Mouse (Mus musculus) MEL (cell line): ENCODE data around the gene Has1. TPM values are rescaled to one million over a fixed set of nuclear protein-coding genes. Genes with fewer than 3 reads are reported as not detected.
A peak's percentile ranks its signal among the peaks of the same experiment; 100 is the strongest.

ENCODE experiments used
- DNase-seq: peaks from one replicate; pipeline ENCODE4 v3.0.0; 2011; ENCODE audit warnings: low read depth, low spot score
- H3K27ac ChIP-seq: 2 replicates; pipeline ENCODE4 v1.5.1; 2012; ENCODE audit warnings: low read depth, mild to moderate bottlenecking, control low read depth, low read length, moderate library complexity; ENCODE audit not compliant: control insufficient read depth
- H3K27me3 ChIP-seq, 2 experiments: fragments of 150-350 bp in 1 of 2; sonication (generic) in 1 of 2; 2 replicates each; pipeline ENCODE4 v1.6.1; 2012; ENCODE audit warnings: low read length in 2 of 2, mild to moderate bottlenecking in 2 of 2, improper control_type of control experiment in 1 of 2, moderate library complexity in 1 of 2; ENCODE audit not compliant: insufficient read depth in 2 of 2, control insufficient read depth in 1 of 2
- H3K36me3 ChIP-seq, 2 experiments: 2 replicates each; pipeline ENCODE4 v1.6.1; 2012 to 2014; ENCODE audit warnings: low read length in 2 of 2, improper control_type of control experiment in 1 of 2, inconsistent platforms in 1 of 2, mild to moderate bottlenecking in 1 of 2; ENCODE audit not compliant: insufficient read depth in 2 of 2, control insufficient read depth in 1 of 2
- H3K4me1 ChIP-seq, 2 experiments: fragments of 150-350 bp in 1 of 2; sonication (generic) in 1 of 2; 2 replicates each; pipeline ENCODE4 v1.6.1; 2012; ENCODE audit warnings: low read length in 2 of 2, improper control_type of control experiment in 1 of 2, mild to moderate bottlenecking in 1 of 2; ENCODE audit not compliant: insufficient read depth in 2 of 2, control insufficient read depth in 1 of 2
- H3K4me3 ChIP-seq, 2 experiments: fragments of 150-350 bp in 1 of 2; sonication (generic) in 1 of 2; 2 replicates each; pipeline ENCODE4 v1.5.1; 2012; ENCODE audit warnings: low read depth in 2 of 2, low read length in 2 of 2, mild to moderate bottlenecking in 2 of 2, moderate library complexity in 2 of 2, control low read depth in 1 of 2, improper control_type of control experiment in 1 of 2; ENCODE audit not compliant: control insufficient read depth in 1 of 2, insufficient read depth in 1 of 2
- H3K79me2 ChIP-seq: 2 replicates; pipeline ENCODE4 v1.6.1; 2012; ENCODE audit warnings: mild to moderate bottlenecking, low read length, moderate library complexity; ENCODE audit not compliant: control insufficient read depth, poor library complexity, insufficient read depth
- H3K9ac ChIP-seq: 2 replicates; pipeline ENCODE4 v1.6.1; 2012; ENCODE audit warnings: low read depth, mild to moderate bottlenecking, control low read depth, low read length, moderate library complexity; ENCODE audit not compliant: control insufficient read depth, poor library complexity, severe bottlenecking
- H3K9me3 ChIP-seq: fragments of 150-350 bp; sonication (generic); replicated peaks from 2 replicates; pipeline ENCODE4 v1.6.1; 2012; ENCODE audit warnings: mild to moderate bottlenecking, low read length, improper control_type of control experiment, moderate library complexity; ENCODE audit not compliant: insufficient read depth
- CHD1 ChIP-seq: IDR thresholded peaks from 2 replicates; pipeline ENCODE4 v1.6.1; 2012; ENCODE audit warnings: low read depth, mild to moderate bottlenecking, inconsistent platforms, low read length, improper control_type of control experiment
- CHD2 ChIP-seq: IDR thresholded peaks from 2 replicates; pipeline ENCODE4 v1.6.1; 2011; ENCODE audit warnings: low read length, improper control_type of control experiment
- CTCF ChIP-seq, 3 experiments: IDR thresholded peaks in 2 of 3; conservative IDR thresholded peaks in 1 of 3; 2 replicates each; pipeline ENCODE4 v1.5.1; 2011 to 2012; ENCODE audit warnings: low read length in 3 of 3, low read depth in 2 of 3, mild to moderate bottlenecking in 2 of 3, improper control_type of control experiment in 1 of 3, inconsistent platforms in 1 of 3, mixed read lengths in 1 of 3, moderate library complexity in 1 of 3; ENCODE audit not compliant: control insufficient read depth in 1 of 3, insufficient read depth in 1 of 3, poor library complexity in 1 of 3, severe bottlenecking in 1 of 3
- GABPA ChIP-seq: IDR thresholded peaks from 2 replicates; pipeline ENCODE4 v1.6.1; 2012; ENCODE audit warnings: low read depth, mild to moderate bottlenecking, inconsistent platforms, low read length, improper control_type of control experiment, moderate library complexity
- GATA1 ChIP-seq: IDR thresholded peaks from 2 replicates; pipeline ENCODE4 v1.6.1; 2011; ENCODE audit warnings: low read depth, low read length, improper control_type of control experiment
- KAT2A ChIP-seq: conservative IDR thresholded peaks from 2 replicates; pipeline ENCODE4 v1.6.1; 2012; ENCODE audit warnings: low read depth, low read length, improper control_type of control experiment, inconsistent platforms
- MAFK ChIP-seq: IDR thresholded peaks from 2 replicates; pipeline ENCODE4 v1.6.1; 2011; ENCODE audit warnings: low read depth, mild to moderate bottlenecking, low read length, improper control_type of control experiment, borderline replicate concordance
- MAX ChIP-seq: IDR thresholded peaks from 2 replicates; pipeline ENCODE4 v1.6.1; 2011; ENCODE audit warnings: low read length, improper control_type of control experiment
- MYB ChIP-seq: IDR thresholded peaks from 2 replicates; pipeline ENCODE4 v1.6.1; 2011; ENCODE audit warnings: mild to moderate bottlenecking, low read depth, low read length, improper control_type of control experiment
- MYC ChIP-seq: IDR thresholded peaks from 2 replicates; pipeline ENCODE4 v1.6.1; 2011; ENCODE audit warnings: low read depth, mild to moderate bottlenecking, low read length, improper control_type of control experiment, moderate library complexity
- NELFE ChIP-seq: IDR thresholded peaks from 2 replicates; pipeline ENCODE4 v1.6.1; 2011; ENCODE audit warnings: low read depth, low read length, improper control_type of control experiment
- RAD21 ChIP-seq: IDR thresholded peaks from 2 replicates; pipeline ENCODE4 v1.6.1; 2011; ENCODE audit warnings: mild to moderate bottlenecking, low read depth, low read length, improper control_type of control experiment
- SIN3A ChIP-seq: IDR thresholded peaks from 2 replicates; pipeline ENCODE4 v1.6.1; 2012; ENCODE audit warnings: low read length, improper control_type of control experiment, inconsistent platforms
- SMC3 ChIP-seq: IDR thresholded peaks from 2 replicates; pipeline ENCODE4 v1.6.1; 2011; ENCODE audit warnings: low read depth, low read length, improper control_type of control experiment
- TBP ChIP-seq: IDR thresholded peaks from 2 replicates; pipeline ENCODE4 v1.8.0; 2011; ENCODE audit warnings: low read depth, low read length, improper control_type of control experiment
- UBTF ChIP-seq: IDR thresholded peaks from 2 replicates; pipeline ENCODE4 v1.6.1; 2012; ENCODE audit warnings: low read depth, mild to moderate bottlenecking, inconsistent platforms, low read length, improper control_type of control experiment, moderate library complexity, borderline replicate concordance; ENCODE audit not compliant: insufficient read depth
- ZC3H11A ChIP-seq: IDR thresholded peaks from 2 replicates; pipeline ENCODE4 v1.6.1; 2012; ENCODE audit warnings: low read depth, mild to moderate bottlenecking, inconsistent platforms, low read length, improper control_type of control experiment
- ZKSCAN1 ChIP-seq: IDR thresholded peaks from 2 replicates; pipeline ENCODE4 v1.6.1; 2012; ENCODE audit warnings: low read depth, mild to moderate bottlenecking, inconsistent platforms, low read length, improper control_type of control experiment, moderate library complexity
- ZNF384 ChIP-seq: IDR thresholded peaks from 2 replicates; pipeline ENCODE4 v1.6.1; 2012; ENCODE audit warnings: low read depth, mild to moderate bottlenecking, inconsistent platforms, low read length, improper control_type of control experiment
- polyA plus RNA-seq, 2 experiments: library from polyadenylated mRNA; stranded (reverse) in 1 of 2; unstranded in 1 of 2; fragments of >175 nt in 1 of 2; fragments of >200 nt in 1 of 2; gene quantifications; 2 replicates each; pipeline versions ENCODE4 v1.2.1 to v1.2.4; 2012; ENCODE audit warnings: low replicate concordance in 2 of 2, low read depth in 1 of 2; ENCODE audit not compliant: insufficient read length in 2 of 2, insufficient read depth in 1 of 2, missing spikeins in 1 of 2
- total RNA-seq: library from RNA; depleted of rRNA; stranded (reverse); fragments of 300-350 nt; gene quantifications from 2 replicates; pipeline ENCODE4 v1.2.3, GENCODE M21; 2012; rRNA removed

Gene Has1
- total RNA-seq (not detected in 2 replicates), polyA plus RNA-seq (under 1 TPM in 1 of 2 experiments, not detected in 1; 0.13 TPM)

- no peaks in the 10 kb centered on the region for H3K9me3 ChIP-seq
- no peaks in the 10 kb centered on the region for H3K27me3 ChIP-seq
- H3K36me3 ChIP-seq, result no peaks in the 10 kb centered on the region
- H3K9ac ChIP-seq, result no peak within 1 kb of the TSS
- no peak within 1 kb of the TSS for H3K27ac ChIP-seq
- no peak for TF ChIP-seq MYB
- TF ChIP-seq CTCF (IDR thresholded peaks at IDR 0.05 in 2 of 3, conservative IDR thresholded peaks at IDR 0.05 in 1 of 3; ENCODE audit: control insufficient read depth in 1 of 3, insufficient read depth in 1 of 3, low read depth in 2 of 3, low read length in 3 of 3, poor library complexity in 1 of 3, severe bottlenecking in 1 of 3), result no peak
- TF ChIP-seq CHD2, result no peak
- TF ChIP-seq GATA1, result no peak
- TF ChIP-seq GABPA, result no peak
- TF ChIP-seq MAX, result no peak
- DNase-seq, result no peak
- H3K79me2 ChIP-seq, result no peaks in the 10 kb centered on the region
- no peaks in the 10 kb centered on the region for H3K4me1 ChIP-seq
- no peak within 1 kb of the TSS for H3K4me3 ChIP-seq
These were observed at the start of gene Has1 for GRCm38 (mm10) chr17:17855064-17855838. Gene Has1, minus strand, starts transcription at chr17:17855205.

- Histone ChIP-seq H3K4me3 (no peak overlapping the region), H3K27me3 (no peaks in the 10 kb centered on the region), H3K9me3 (no peaks in the 10 kb centered on the region), H3K9ac (no peak overlapping the region), H3K4me1 (no peaks in the 10 kb centered on the region), H3K36me3 (no peaks in the 10 kb centered on the region), H3K27ac (no peak overlapping the region), H3K79me2 (no peaks in the 10 kb centered on the region)
- no peak for TF ChIP-seq KAT2A
- no peak for TF ChIP-seq ZKSCAN1
- TF ChIP-seq SIN3A, result no peak
- TF ChIP-seq CHD1, result no peak
- TF ChIP-seq NELFE, result no peak
- no peak for TF ChIP-seq CHD2
- TF ChIP-seq TBP, result no peak
- TF ChIP-seq ZNF384, result no peak
- no peak for TF ChIP-seq ZC3H11A
- TF ChIP-seq MAFK, result no peak
- no peak for DNase-seq
These were observed 45.8 kb upstream of the Has1 start for GRCm38 (mm10) chr17:17900768-17901167.

DNA sequence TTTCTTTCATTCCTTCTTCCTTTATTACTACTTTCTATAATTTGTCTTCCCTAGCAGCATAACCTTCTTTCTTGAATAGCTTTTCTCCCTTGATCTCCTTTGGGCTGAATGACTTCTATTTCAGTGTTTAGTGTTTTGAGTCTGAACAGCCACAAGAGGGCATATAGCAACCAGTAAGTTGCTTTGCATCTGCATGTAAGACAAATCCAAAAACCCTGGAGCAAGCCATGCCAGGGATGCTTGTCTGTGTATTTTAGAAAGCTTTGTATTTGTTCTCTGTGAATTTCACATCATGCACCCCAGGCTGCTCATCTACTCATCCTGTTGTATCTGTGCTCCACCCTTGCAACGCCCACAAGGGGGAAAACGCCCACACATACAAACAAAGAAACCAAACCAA lies 44.3 kb upstream of the Has1 start:
- no peaks in the 10 kb centered on the region for H3K36me3 ChIP-seq
- H3K79me2 ChIP-seq, result no peaks in the 10 kb centered on the region
- H3K9me3 ChIP-seq, result no peaks in the 10 kb centered on the region
- no peak overlapping the region for H3K27ac ChIP-seq
- no peaks in the 10 kb centered on the region for H3K27me3 ChIP-seq
- no peak overlapping the region for H3K9ac ChIP-seq
- H3K4me1 ChIP-seq, result no peaks in the 10 kb centered on the region
- TF ChIP-seq MYC (no peak), ZC3H11A (peak; percentile 58; the same call in 1 of the 2 replicates), RAD21 (peak; percentile 81), CTCF (IDR thresholded peaks at IDR 0.05 in 2 of 3, conservative IDR thresholded peaks at IDR 0.05 in 1 of 3; ENCODE audit: control insufficient read depth in 1 of 3, insufficient read depth in 1 of 3, low read depth in 2 of 3, low read length in 3 of 3, poor library complexity in 1 of 3, severe bottlenecking in 1 of 3) (peak; percentile 11 to 69 (median 15); a peak in 3 of 6 replicates), SMC3 (peak; percentile 81), GATA1 (no peak), UBTF (no peak)
- no peak overlapping the region for H3K4me3 ChIP-seq
- peak; percentile 48 for DNase-seq
